Mouse (Mus musculus) forebrain, embryonic 14.5 days (tissue): Measurements from ENCODE around the gene Spata4. TPM values are rescaled to one million over a fixed set of nuclear protein-coding genes. Genes with fewer than 3 reads are reported as not detected.
"Not testable (repeated sequence)": the region's sequence is repeated elsewhere in the genome, so short reads cannot be mapped to it uniquely, and the experiment has no call there.

Experiments
- ATAC-seq: fragments of 200-750 bp; cut with Nextera tagmentation; 2 replicates; pipeline ENCODE4 v1.8.0; 2017; ENCODE audit warnings: mild to moderate bottlenecking, moderate library complexity
- DNase-seq: peaks from one replicate; pipeline ENCODE4 v3.0.0-alpha.2; 2015; ENCODE audit warnings: low spot score
- H3K27ac ChIP-seq: fragments of 300-500 bp; sonication (generic); 2 replicates; pipeline ENCODE4 v1.5.1; 2014; ENCODE audit warnings: low read depth, mild to moderate bottlenecking, control low read depth, low read length, moderate library complexity
- H3K27me3 ChIP-seq: fragments of 300-500 bp; sonication (generic); replicated peaks from 2 replicates; pipeline ENCODE4 v1.6.1; 2014; ENCODE audit warnings: low read length, control low read depth, mixed read lengths; ENCODE audit not compliant: control insufficient read depth, insufficient read depth
- H3K36me3 ChIP-seq: fragments of 300-500 bp; sonication (generic); 2 replicates; pipeline ENCODE4 v1.6.1; 2014; ENCODE audit warnings: low read length, control low read depth; ENCODE audit not compliant: control insufficient read depth, insufficient read depth
- H3K4me1 ChIP-seq: fragments of 300-500 bp; sonication (generic); 2 replicates; pipeline ENCODE4 v1.6.1; 2014; ENCODE audit warnings: antibody characterized with exemption, low read length, control low read depth; ENCODE audit not compliant: control insufficient read depth, insufficient read depth
- H3K4me2 ChIP-seq: fragments of 300-500 bp; sonication (generic); 2 replicates; pipeline ENCODE4 v1.6.1; 2014; ENCODE audit warnings: mild to moderate bottlenecking, control low read depth, low read length
- H3K4me3 ChIP-seq: fragments of 300-500 bp; sonication (generic); 2 replicates; pipeline ENCODE4 v1.5.1; 2014; ENCODE audit warnings: low read depth, low read length, control low read depth
- H3K9ac ChIP-seq: fragments of 300-500 bp; sonication (generic); 2 replicates; pipeline ENCODE4 v1.6.1; 2014; ENCODE audit warnings: mild to moderate bottlenecking, low read length, control low read depth, moderate library complexity
- H3K9me3 ChIP-seq: fragments of 300-500 bp; sonication (generic); replicated peaks from 2 replicates; pipeline ENCODE4 v1.6.1; 2016; ENCODE audit warnings: low read length, control low read depth, mixed read lengths; ENCODE audit not compliant: control insufficient read depth
- WGBS: fragments of 180-500 bp; shearing (Covaris S2); extraction: QIAGEN DNeasy Blood & Tissue Kit; methylation state at CpG from one replicate; pipeline ENCODE4 v1.1.7; 2014; 5-methylcytosine and 5-hydroxymethylcytosine counted together
- polyA plus RNA-seq: library from polyadenylated mRNA; unstranded; fragments of >200 nt; fragmentation: Nextera tagmentation; extraction: Ambion mirVana; gene quantifications from 2 replicates; pipeline ENCODE4 v1.2.1, GENCODE M21; 2014

Gene Spata4
- polyA plus RNA-seq, 1 experiment from 2014 or later: 0.22 TPM

DNA sequence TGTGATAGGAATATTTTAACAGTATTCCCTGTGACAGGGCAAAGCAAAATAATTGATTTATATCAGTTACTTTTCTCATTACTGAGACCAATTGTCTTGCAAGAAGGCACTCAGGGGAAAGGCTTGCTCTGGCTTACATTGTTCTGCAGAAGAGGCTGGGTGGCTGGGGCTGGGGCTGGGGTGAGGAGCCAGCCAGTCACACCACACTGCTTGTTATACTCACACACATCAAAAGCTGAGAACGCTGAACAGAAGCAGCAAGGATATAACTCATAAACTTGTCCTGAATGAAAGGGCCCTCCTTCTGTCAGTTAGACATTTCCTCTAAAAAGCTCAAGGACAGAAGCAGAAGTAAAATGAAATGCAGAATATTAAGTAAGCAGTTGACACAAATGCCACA is 17.7 kb upstream of the Spata4 start:
- ATAC-seq: no peak
- no peak overlapping the region for H3K27ac ChIP-seq
- 76% methylated on average over 1 of the region's 1 CpGs for WGBS

DNA sequence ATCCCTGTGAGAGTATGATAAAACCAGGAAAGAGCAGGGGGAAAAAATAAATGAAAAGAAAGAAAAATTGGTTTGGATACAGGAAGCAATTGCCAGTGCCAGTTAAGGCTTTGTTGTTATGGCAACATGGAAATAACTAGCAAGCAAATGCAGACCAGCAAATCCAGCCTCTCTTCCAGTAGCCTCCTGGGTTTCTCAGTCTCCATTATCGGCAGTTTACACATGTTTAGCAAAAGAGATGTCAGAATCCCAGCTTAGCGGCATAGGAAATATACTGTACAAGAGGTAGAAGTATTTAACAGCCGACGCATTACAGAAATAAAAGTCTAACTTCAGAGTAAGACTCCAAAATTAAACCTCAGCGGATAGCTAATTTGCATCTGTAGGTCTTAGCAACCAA is 5.9 kb upstream of the Spata4 start:
- Histone ChIP-seq H3K9ac (no peak overlapping the region), H3K36me3 (no peaks in the 10 kb centered on the region), H3K4me2 (no peak overlapping the region), H3K4me1 (no peaks in the 10 kb centered on the region), H3K27ac (no peak overlapping the region), H3K9me3 (no peaks in the 10 kb centered on the region), H3K27me3 (no peaks in the 10 kb centered on the region), H3K4me3 (no peak overlapping the region)
- DNase-seq (peak; percentile 67), ATAC-seq (peak; percentile 65; the same call in 1 of the 2 replicates)
- WGBS: 71% methylated on average over 5 of the region's 5 CpGs

More for the DNA sequence above, 17.7 kb upstream of the Spata4 start:
- Histone ChIP-seq H3K4me2 (no peak overlapping the region), H3K9ac (no peak overlapping the region), H3K27me3 (no peaks in the 10 kb centered on the region), H3K36me3 (no peaks in the 10 kb centered on the region), H3K4me1 (no peaks in the 10 kb centered on the region), H3K9me3 (no peaks in the 10 kb centered on the region), H3K4me3 (no peak overlapping the region)
- no peak for DNase-seq

DNA sequence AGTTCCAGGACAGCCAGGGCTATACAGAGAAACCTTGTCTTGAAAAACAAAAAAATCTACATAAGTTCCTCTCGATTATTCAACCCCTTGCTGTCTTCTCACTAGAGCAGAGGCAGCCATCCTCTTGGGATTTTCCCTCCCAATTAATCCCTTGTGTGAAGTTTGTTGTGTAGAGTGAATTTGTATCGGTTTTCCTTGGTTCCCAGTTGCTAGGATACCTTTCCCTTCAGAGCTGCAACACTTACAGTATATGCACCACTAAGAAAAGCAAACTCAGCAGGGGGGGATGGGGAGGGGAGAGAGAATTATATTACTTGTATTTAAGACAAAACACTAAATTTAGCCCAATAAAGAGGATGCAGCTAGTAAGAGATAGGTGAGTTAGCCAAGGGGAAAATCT is 4.5 kb upstream of the Spata4 start:
- 37% methylated on average over 2 of the region's 2 CpGs for WGBS

DNA sequence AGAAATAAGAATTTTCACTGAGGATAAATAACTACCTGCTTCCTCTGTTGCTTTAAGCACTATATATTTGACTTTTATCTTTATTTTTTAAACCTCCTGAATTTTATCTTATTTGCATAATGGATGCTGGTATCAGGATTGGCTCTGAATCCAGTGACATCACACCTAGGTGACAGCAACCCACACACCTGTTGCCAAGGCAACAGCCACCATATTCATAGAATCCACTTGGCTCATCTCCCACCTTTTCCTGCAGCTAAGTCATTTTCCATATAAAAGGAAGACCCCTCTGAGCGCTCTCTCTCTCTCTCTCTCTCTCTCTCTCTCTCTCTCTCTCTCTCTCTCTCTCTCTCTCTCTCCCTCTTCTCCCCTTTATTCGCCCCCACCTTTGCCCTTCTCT is 3.6 kb upstream of the Spata4 start:
- DNase-seq (peak; percentile 31), ATAC-seq (no peak)
- no peak overlapping the region for H3K4me3 ChIP-seq
- no peaks in the 10 kb centered on the region for H3K9me3 ChIP-seq
- H3K27ac ChIP-seq: no peak overlapping the region
- H3K36me3 ChIP-seq: no peaks in the 10 kb centered on the region
- no peak overlapping the region for H3K4me2 ChIP-seq
- H3K9ac ChIP-seq: no peak overlapping the region
- WGBS: 82% methylated on average over 2 of the region's 2 CpGs
- no peaks in the 10 kb centered on the region for H3K27me3 ChIP-seq
- H3K4me1 ChIP-seq: peaks cover 4% of the 10 kb centered on the region

More for the DNA sequence above, 4.5 kb upstream of the Spata4 start:
- H3K9ac ChIP-seq: no peak overlapping the region
- no peaks in the 10 kb centered on the region for H3K9me3 ChIP-seq
- no peak overlapping the region for H3K27ac ChIP-seq
- no peak for ATAC-seq
- H3K36me3 ChIP-seq: no peaks in the 10 kb centered on the region
- H3K4me2 ChIP-seq: no peak overlapping the region
- peak; percentile 27 for DNase-seq
- H3K4me3 ChIP-seq: no peak overlapping the region
- H3K27me3 ChIP-seq: no peaks in the 10 kb centered on the region
- H3K4me1 ChIP-seq: peaks cover 3% of the 10 kb centered on the region

DNA sequence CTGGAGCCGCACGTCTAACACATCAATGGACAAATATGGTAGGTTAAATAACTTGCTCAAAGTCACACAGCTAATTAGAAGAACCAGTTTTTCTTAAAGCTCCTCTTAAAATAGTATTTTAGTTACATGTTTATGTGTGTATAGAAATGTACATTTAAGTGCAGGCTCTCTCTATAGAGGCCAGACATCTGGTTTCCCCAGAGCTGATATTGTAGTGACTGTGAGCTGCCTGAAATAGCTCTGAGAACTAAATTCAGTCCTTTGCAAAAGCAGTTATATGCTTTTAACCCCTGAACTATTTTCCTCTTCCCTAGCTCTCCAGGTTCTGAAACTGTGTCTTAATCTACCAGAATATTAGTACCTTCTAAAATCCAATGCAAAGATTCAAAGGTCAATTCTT is 3.2 kb upstream of the Spata4 start:
- no peak overlapping the region for H3K4me3 ChIP-seq
- no peak overlapping the region for H3K4me2 ChIP-seq
- peaks cover 4% of the 10 kb centered on the region for H3K4me1 ChIP-seq
- ATAC-seq: no peak
- 96% methylated on average over 2 of the region's 2 CpGs for WGBS
- no peaks in the 10 kb centered on the region for H3K36me3 ChIP-seq
- H3K27ac ChIP-seq: no peak overlapping the region
- H3K9me3 ChIP-seq: no peaks in the 10 kb centered on the region
- H3K9ac ChIP-seq: no peak overlapping the region
- H3K27me3 ChIP-seq: no peaks in the 10 kb centered on the region
- no peak for DNase-seq

DNA sequence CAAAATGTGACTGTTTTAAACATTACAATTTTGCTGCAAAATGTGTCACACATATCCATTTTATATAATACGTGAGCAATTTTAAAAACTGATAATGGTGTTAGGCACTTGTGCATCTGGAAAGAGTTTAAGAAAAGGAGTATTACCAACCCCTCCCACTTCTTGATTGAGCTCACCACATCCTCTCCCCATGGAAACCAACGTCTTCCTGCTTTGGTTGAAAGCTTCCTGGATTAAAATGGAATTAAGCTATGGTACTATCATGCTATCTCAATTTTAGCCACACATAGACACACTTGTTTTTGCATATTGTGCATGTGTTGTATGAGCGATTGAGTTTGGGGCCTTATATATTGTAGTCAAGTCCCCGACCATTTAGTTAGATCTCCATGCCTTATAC is 2.9 kb downstream of the Spata4 start:
- no peak overlapping the region for H3K4me3 ChIP-seq
- WGBS: 82% methylated on average over 4 of the region's 4 CpGs
- no peak for ATAC-seq

DNA sequence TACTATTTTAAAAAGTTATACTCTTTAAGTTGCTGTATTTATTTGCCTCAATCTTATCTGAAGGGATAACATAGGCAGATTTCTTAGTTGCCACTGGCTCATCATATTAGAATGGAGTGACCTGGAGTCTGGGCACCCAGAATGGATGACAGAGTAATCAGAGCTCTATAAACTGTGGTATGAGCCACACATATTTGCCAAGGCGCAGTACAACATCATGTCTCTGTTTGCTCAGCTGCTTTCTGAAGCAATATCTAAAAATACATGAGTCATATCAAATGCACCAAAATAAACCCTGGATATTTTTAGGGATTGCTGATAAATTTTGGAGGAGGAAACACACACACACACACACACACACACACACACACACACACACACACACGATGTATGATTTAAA is 8.8 kb downstream of the Spata4 start:
- Histone ChIP-seq H3K4me1 (no peaks in the 10 kb centered on the region), H3K36me3 (no peaks in the 10 kb centered on the region), H3K27ac (no peak overlapping the region), H3K9ac (no peak overlapping the region), H3K9me3 (no peaks in the 10 kb centered on the region), H3K27me3 (no peaks in the 10 kb centered on the region), H3K4me3 (no peak overlapping the region), H3K4me2 (no peak overlapping the region)
- DNase-seq: no peak
- WGBS: 84% methylated on average over 2 of the region's 2 CpGs
- no peak for ATAC-seq

More for the DNA sequence above, 2.9 kb downstream of the Spata4 start:
- H3K27me3 ChIP-seq: no peaks in the 10 kb centered on the region
- DNase-seq: no peak
- no peak overlapping the region for H3K4me2 ChIP-seq
- H3K9me3 ChIP-seq: no peaks in the 10 kb centered on the region
- H3K36me3 ChIP-seq: no peaks in the 10 kb centered on the region
- no peak overlapping the region for H3K9ac ChIP-seq
- no peak overlapping the region for H3K27ac ChIP-seq
- peaks cover 4% of the 10 kb centered on the region for H3K4me1 ChIP-seq

DNA sequence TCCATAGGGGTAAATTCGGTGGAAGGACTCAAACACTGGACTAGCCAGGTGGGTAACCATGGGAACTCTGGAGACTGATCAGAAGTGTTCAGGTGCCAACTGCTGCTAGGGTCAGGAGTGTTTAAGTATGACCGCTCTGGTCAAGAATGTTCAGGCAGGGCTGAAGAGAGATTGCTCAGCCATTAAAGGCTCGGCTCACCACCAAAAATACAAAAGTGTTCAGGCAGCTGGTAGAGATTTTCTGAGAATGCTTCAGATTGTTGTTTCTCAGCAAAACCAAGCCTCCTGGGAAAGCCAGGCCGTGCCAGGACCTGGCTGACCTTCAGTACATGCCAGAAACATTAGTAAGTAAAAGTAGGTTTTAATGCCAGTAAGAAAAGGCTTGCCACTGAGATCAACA is 9.7 kb downstream of the Spata4 start:
- H3K9me3 ChIP-seq: no peaks in the 10 kb centered on the region
- H3K36me3 ChIP-seq: no peaks in the 10 kb centered on the region
- no peak overlapping the region for H3K9ac ChIP-seq
- 80% methylated on average over 4 of the region's 4 CpGs for WGBS
- H3K4me2 ChIP-seq: no peak overlapping the region
- no peak for ATAC-seq
- H3K4me3 ChIP-seq: no peak overlapping the region
- no peaks in the 10 kb centered on the region for H3K27me3 ChIP-seq
- no peak overlapping the region for H3K27ac ChIP-seq
- H3K4me1 ChIP-seq: no peaks in the 10 kb centered on the region
- DNase-seq: peak; percentile 1

DNA sequence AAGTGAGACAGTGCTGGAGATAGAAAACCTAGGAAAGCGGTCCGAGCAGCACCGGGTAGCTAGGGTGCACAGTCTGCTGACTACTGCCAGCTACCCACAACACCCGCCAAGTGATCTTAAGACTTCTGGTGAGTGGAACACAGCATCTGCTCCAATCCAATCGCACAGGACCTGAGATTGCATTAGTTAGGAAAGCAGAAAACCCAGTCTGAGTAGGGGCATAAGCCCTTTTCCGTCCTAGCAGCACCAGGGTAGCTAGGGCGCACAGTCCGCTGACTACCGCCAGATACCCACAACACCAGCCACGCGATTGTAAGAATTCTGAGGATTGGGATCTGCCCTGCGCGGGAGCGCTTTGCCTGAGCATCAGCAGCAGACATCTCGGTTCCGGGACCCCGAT is 16.1 kb downstream of the Spata4 start:
- 93% methylated on average over 17 of the region's 17 CpGs for WGBS
- not testable (repeated sequence) for DNase-seq, ATAC-seq, H3K27ac ChIP-seq, H3K4me3 ChIP-seq, H3K4me2 ChIP-seq, H3K36me3 ChIP-seq, H3K27me3 ChIP-seq, H3K9me3 ChIP-seq, H3K9ac ChIP-seq, H3K4me1 ChIP-seq
